Mouse (Mus musculus) erythroblast, embryonic 14.5 days (primary cell): ENCODE results near the gene Npy. TPM values are rescaled to one million over a fixed set of nuclear protein-coding genes. Genes with fewer than 3 reads are reported as not detected.

Experiments
- H3K27me3 ChIP-seq: 2 replicates; pipeline ENCODE4 v1.6.1; 2012; ENCODE audit warnings: inconsistent platforms; ENCODE audit not compliant: control insufficient read depth
- H3K36me3 ChIP-seq: 2 replicates; pipeline ENCODE4 v1.6.1; 2012; ENCODE audit warnings: mild to moderate bottlenecking, inconsistent platforms; ENCODE audit not compliant: control insufficient read depth
- H3K4me1 ChIP-seq: 2 replicates; pipeline ENCODE4 v1.6.1; 2012; ENCODE audit warnings: inconsistent platforms; ENCODE audit not compliant: control insufficient read depth
- H3K4me3 ChIP-seq: replicated peaks from 2 replicates; pipeline ENCODE3; 2012; ENCODE audit warnings: moderate library complexity, mild to moderate bottlenecking, inconsistent platforms
- H3K9me3 ChIP-seq: 2 replicates; pipeline ENCODE4 v1.6.1; 2012; ENCODE audit warnings: low read length, inconsistent platforms, mixed read lengths; ENCODE audit not compliant: control insufficient read depth
- GATA1 ChIP-seq: IDR thresholded peaks from 2 replicates; pipeline ENCODE4 v1.6.1; 2012; ENCODE audit warnings: low read length, inconsistent platforms, mixed read lengths
- TAL1 ChIP-seq: IDR thresholded peaks from 3 replicates; pipeline ENCODE4 v1.6.1; 2012; ENCODE audit warnings: low read length, inconsistent platforms, mixed read lengths
- polyA plus RNA-seq: library from polyadenylated mRNA; stranded (reverse); fragments of >175 nt; gene quantifications from 2 replicates; pipeline ENCODE4 v1.2.3, GENCODE M21; 2012

The Npy gene
- 0.32 and 0.35 TPM in 2 replicates for polyA plus RNA-seq

GRCm38 (mm10) chr6:49821961-49822870 lies at the start of gene Npy:
TSS of gene Npy (plus strand) at chr6:49822710.
- no peaks in the 10 kb centered on the region for H3K36me3 ChIP-seq
- peaks cover 47% of the 10 kb centered on the region for H3K27me3 ChIP-seq
- no peak within 1 kb of the TSS for H3K4me3 ChIP-seq
- H3K4me1 ChIP-seq = no peaks in the 10 kb centered on the region
- no peaks in the 10 kb centered on the region for H3K9me3 ChIP-seq
- TF ChIP-seq TAL1 (no peak), GATA1 (no peak)

DNA sequence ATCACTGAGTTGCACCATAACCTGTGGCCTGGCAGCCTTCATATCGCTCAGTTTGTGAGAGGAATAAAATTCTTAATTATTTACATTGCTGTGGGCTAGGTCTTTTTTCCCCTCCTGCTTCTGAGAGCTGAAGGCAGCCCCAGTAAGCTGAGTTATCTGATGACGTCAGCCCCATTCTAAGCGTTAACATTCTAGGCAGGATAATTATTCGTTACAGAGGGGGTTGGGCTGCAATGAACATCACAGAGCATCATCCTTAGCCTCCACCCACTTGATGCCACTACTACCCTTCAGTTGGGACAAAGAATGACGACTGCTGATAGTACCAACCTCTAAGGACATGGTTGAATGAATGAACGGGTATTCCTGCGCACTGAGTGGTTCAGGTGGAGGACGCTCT lies 47.5 kb upstream of the Npy start:
- Histone ChIP-seq H3K4me1 (no peaks in the 10 kb centered on the region), H3K27me3 (no peaks in the 10 kb centered on the region), H3K36me3 (no peaks in the 10 kb centered on the region), H3K4me3 (no peak overlapping the region), H3K9me3 (no peaks in the 10 kb centered on the region)
- TF ChIP-seq GATA1 = no peak

- Histone ChIP-seq H3K4me3 (no peak overlapping the region), H3K27me3 (no peaks in the 10 kb centered on the region), H3K4me1 (no peaks in the 10 kb centered on the region), H3K36me3 (no peaks in the 10 kb centered on the region), H3K9me3 (no peaks in the 10 kb centered on the region)
- TF ChIP-seq TAL1 (no peak), GATA1 (no peak)
These were observed 44.4 kb upstream of the Npy start for GRCm38 (mm10) chr6:49778109-49778508.

DNA sequence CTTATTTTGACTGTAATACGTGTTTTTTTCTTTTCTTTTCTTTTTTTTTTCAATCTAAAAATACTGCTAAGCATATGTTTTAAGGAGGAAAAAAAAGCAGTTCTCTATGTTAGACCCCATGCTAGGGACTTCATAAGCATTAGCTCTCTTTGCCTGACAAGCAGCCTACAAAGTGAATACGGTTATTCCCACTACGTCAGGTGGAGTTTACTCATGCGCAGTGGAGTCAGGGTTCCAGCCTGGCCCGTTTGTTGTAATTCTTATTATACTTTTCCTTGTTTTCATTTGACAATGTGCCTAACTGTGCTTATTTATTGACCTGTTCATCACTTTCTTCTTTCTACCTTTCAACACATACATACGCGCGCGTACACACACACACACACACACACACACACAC lies 43.8 kb upstream of the Npy start:
- no peaks in the 10 kb centered on the region for H3K27me3 ChIP-seq

DNA sequence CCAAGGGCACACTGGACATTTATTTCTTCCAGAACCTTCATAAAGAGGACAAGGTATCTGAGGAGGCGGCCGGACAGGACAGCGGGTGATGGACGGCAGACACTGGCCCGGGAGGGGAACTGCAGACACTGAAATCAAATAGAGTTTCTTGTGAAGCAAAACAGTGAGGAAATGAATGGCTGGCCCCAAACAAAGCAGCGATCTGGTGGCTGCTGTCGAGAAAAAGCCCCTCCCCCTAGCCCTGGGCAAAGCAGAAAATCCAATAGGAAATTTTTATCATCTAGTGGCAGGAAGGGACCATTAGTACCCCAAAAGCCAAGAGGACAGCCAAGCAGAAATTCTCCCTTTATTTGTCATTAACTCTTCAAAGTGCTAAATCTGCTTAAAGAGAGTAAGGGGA lies 42.9 kb upstream of the Npy start:
- Histone ChIP-seq H3K27me3 (no peaks in the 10 kb centered on the region), H3K36me3 (no peaks in the 10 kb centered on the region), H3K4me1 (no peaks in the 10 kb centered on the region), H3K9me3 (no peaks in the 10 kb centered on the region), H3K4me3 (no peak overlapping the region)
- TF ChIP-seq GATA1 (no peak), TAL1 (no peak)

More for the DNA sequence above, 43.8 kb upstream of the Npy start:
- Histone ChIP-seq H3K4me3 (no peak overlapping the region), H3K9me3 (no peaks in the 10 kb centered on the region), H3K36me3 (no peaks in the 10 kb centered on the region), H3K4me1 (no peaks in the 10 kb centered on the region)
- TF ChIP-seq TAL1 (no peak), GATA1 (no peak)

- no peaks in the 10 kb centered on the region for H3K4me1 ChIP-seq
- H3K27me3 ChIP-seq = no peaks in the 10 kb centered on the region
- H3K36me3 ChIP-seq = no peaks in the 10 kb centered on the region
- no peaks in the 10 kb centered on the region for H3K9me3 ChIP-seq
- TF ChIP-seq TAL1 (no peak), GATA1 (no peak)
- no peak overlapping the region for H3K4me3 ChIP-seq
These were observed 41.6 kb upstream of the Npy start for GRCm38 (mm10) chr6:49780846-49781400.

DNA sequence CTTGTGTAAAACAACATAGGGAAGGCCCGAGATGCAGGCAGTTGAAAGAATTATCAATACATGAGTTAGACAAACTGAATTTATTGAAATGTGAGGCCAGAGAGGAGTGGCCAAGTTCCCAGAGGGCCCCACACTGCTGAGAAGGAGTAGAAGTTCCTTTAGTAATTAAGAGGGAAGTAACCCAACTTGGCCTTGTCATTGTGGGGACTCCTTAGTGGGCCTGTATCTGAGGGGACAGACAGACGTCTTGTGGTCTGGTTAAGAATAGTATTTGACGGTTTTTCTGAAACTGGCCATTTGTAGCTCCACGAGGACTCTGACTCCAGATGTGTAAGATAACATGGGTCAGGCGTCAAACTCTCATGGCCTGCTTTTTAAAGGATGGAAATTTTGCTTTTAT lies 40.7 kb upstream of the Npy start:
- Histone ChIP-seq H3K4me1 (no peaks in the 10 kb centered on the region), H3K36me3 (no peaks in the 10 kb centered on the region), H3K4me3 (no peak overlapping the region), H3K27me3 (no peaks in the 10 kb centered on the region), H3K9me3 (no peaks in the 10 kb centered on the region)
- TF ChIP-seq GATA1 (no peak), TAL1 (no peak)

GRCm38 (mm10) chr6:49782679-49783078 lies 39.8 kb upstream of the Npy start:
- TF ChIP-seq GATA1 (no peak), TAL1 (no peak)
- H3K36me3 ChIP-seq = no peaks in the 10 kb centered on the region
- H3K27me3 ChIP-seq = no peaks in the 10 kb centered on the region
- H3K4me1 ChIP-seq = no peaks in the 10 kb centered on the region
- no peaks in the 10 kb centered on the region for H3K9me3 ChIP-seq
- H3K4me3 ChIP-seq = no peak overlapping the region

DNA sequence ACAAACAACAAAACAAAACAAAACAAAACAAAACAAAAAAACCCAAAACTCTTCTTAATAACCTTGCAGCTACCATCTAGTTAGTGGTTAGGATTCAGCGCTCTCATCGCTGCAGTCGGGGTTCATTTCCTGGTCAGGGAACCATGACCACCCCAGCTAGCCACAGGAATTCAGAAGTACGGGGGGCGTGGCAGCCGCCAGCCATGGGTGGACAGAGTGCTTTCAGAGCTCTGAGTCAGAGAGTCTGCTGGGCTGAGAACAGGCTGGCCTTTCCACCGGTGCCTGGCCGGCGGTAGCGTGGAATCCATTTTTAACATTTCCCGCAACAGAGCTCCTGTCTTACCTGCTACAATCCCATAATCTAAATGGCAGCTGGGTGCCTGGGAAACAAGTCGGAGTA lies 30.0 kb upstream of the Npy start:
- Histone ChIP-seq H3K27me3 (no peaks in the 10 kb centered on the region), H3K36me3 (no peaks in the 10 kb centered on the region), H3K4me1 (no peaks in the 10 kb centered on the region), H3K9me3 (no peaks in the 10 kb centered on the region), H3K4me3 (no peak overlapping the region)
- TF ChIP-seq GATA1 (no peak), TAL1 (no peak)
